Mouse (Mus musculus) bone marrow, adult 2 months (tissue): ENCODE measurements around the gene Abat. TPM values are rescaled to one million over a fixed set of nuclear protein-coding genes. Genes with fewer than 3 reads are reported as not detected.

Experiments
- H3K27ac ChIP-seq: fragments of 200-500 bp; 2 replicates; pipeline ENCODE4 v1.5.1; 2012; ENCODE audit warnings: low read depth, mild to moderate bottlenecking, control low read depth, inconsistent platforms, low read length; ENCODE audit not compliant: control insufficient read depth, poor library complexity, insufficient read depth
- H3K4me1 ChIP-seq: fragments of 200-500 bp; 2 replicates; pipeline ENCODE4 v1.6.1; 2011; ENCODE audit warnings: low read length; ENCODE audit not compliant: control insufficient read depth, insufficient read depth
- H3K4me3 ChIP-seq: fragments of 200-500 bp; replicated peaks from 2 replicates; pipeline ENCODE3; 2011; ENCODE audit warnings: mild to moderate bottlenecking, low read depth, low read length, control low read depth; ENCODE audit not compliant: control insufficient read depth
- CTCF ChIP-seq: fragments of 200-500 bp; IDR thresholded peaks from 2 replicates; pipeline ENCODE4 v1.5.1; 2011; ENCODE audit warnings: low read length, control low read depth; ENCODE audit not compliant: control insufficient read depth, insufficient read depth
- POLR2A ChIP-seq: fragments of 200-500 bp; IDR thresholded peaks from 2 replicates; pipeline ENCODE4 v1.6.1; 2011; ENCODE audit warnings: low read depth, mild to moderate bottlenecking, control low read depth, low read length, borderline replicate concordance; ENCODE audit not compliant: control insufficient read depth
- WGBS: fragments of 180-500 bp; shearing (Covaris S2); methylation state at CpG from one replicate; pipeline ENCODE4 v1.1.7; 2018; 5-methylcytosine and 5-hydroxymethylcytosine counted together
- polyA plus RNA-seq: library from polyadenylated mRNA; stranded (reverse); fragments of >200 nt; gene quantifications from 2 replicates; pipeline ENCODE4 v1.2.4, GENCODE M21; 2011; ENCODE audit warnings: low replicate concordance; ENCODE audit not compliant: missing spikeins, insufficient read depth, insufficient read length

The Abat gene
- polyA plus RNA-seq, 1 experiment = 0.97 TPM

DNA sequence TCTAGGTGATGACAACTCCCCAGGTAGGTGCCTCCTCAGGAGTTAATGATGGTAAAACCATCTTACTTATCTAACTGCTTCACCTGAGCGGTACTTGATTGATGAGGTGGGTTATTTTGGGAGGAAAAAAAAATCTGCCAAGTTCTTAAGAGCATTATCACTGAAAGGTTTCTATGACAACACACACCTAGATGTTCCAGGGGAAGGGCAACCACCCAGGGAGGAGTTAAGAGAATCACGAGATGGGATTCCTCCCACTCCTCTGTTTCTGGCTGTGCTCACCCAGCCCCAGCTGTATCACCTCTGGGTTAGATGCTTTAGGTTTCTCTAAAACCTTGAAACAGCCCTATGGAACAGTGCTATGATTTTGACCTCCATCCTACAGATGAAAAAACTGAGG is 16.3 kb upstream of the Abat start:
- WGBS = 68% methylated on average over 2 of the region's 2 CpGs
- H3K4me3 ChIP-seq = no peak overlapping the region
- TF ChIP-seq CTCF (no peak), POLR2A (no peak)
- H3K4me1 ChIP-seq = no peaks in the 10 kb centered on the region
- H3K27ac ChIP-seq = no peak overlapping the region

DNA sequence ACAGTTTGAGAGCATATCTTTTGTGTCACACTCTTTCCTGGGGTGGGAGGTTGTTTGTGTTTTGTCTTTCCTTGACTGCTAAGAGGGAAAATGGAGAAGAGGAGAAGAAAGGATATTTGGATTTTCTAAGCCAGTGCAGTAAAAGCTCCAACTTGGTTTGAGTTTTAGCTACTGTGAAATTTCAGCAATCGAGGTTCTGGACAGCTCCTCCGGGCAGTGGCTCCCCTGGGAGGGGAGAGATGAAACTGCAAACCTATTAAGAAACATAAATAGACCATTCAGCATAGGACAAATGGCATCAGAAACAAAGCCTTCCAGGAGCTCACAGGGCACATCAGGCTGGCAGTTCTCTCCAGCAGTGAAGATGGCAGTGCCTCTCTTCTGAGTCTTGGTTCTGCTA is 9.0 kb upstream of the Abat start:
- no peaks in the 10 kb centered on the region for H3K4me1 ChIP-seq
- H3K27ac ChIP-seq = no peak overlapping the region
- no peak for TF ChIP-seq POLR2A
- TF ChIP-seq CTCF = no peak
- no peak overlapping the region for H3K4me3 ChIP-seq
- 45% methylated on average over 2 of the region's 2 CpGs for WGBS

DNA sequence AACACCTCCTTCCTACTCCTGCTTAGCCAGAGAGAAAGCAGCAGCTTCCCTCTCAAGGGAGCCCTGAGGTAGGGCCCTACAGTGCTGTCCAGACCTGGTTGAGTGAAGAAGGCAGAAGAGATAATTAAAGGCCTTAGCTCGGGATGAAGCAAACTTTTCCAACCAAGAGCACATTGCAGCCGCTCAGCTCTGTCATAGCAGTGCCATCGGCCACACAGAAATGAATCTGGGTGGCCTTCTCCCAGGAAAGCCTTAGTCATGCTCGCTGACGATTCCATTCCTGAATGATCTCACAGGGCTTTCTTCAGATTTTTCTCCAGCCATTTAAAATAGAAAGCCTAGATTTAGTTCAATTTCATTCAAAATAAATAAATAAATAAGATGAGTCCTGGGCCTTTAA is 3.3 kb upstream of the Abat start:
- 68% methylated on average over 5 of the region's 5 CpGs for WGBS
- TF ChIP-seq CTCF = no peak
- TF ChIP-seq POLR2A = no peak
- Histone ChIP-seq H3K4me3 (no peak overlapping the region), H3K27ac (no peak overlapping the region), H3K4me1 (no peaks in the 10 kb centered on the region)

- H3K4me1 ChIP-seq = no peaks in the 10 kb centered on the region
- TF ChIP-seq CTCF (no peak), POLR2A (no peak)
- 7% methylated on average over 5 of the region's 5 CpGs for WGBS
- H3K4me3 ChIP-seq = no peak overlapping the region
- H3K27ac ChIP-seq = no peak overlapping the region
Observed at GRCm38 (mm10) chr16:8512830-8513229, 399 bp upstream of the Abat start.

GRCm38 (mm10) chr16:8514180-8514579 is 951 bp downstream of the Abat start:
- Histone ChIP-seq H3K4me3 (no peak overlapping the region), H3K4me1 (no peaks in the 10 kb centered on the region), H3K27ac (no peak overlapping the region)
- WGBS = 67% methylated on average over 4 of the region's 4 CpGs
- TF ChIP-seq CTCF (no peak), POLR2A (no peak)

- no peaks in the 10 kb centered on the region for H3K4me1 ChIP-seq
- H3K4me3 ChIP-seq = no peak overlapping the region
- 91% methylated on average over 5 of the region's 5 CpGs for WGBS
- H3K27ac ChIP-seq = no peak overlapping the region
- TF ChIP-seq POLR2A (no peak), CTCF (no peak)
Observed at GRCm38 (mm10) chr16:8520525-8520924, 7.3 kb downstream of the Abat start.

- H3K27ac ChIP-seq = no peak overlapping the region
- WGBS = 28% methylated on average over 4 of the region's 4 CpGs
Observed at GRCm38 (mm10) chr16:8521322-8521721, 8.1 kb downstream of the Abat start.

DNA sequence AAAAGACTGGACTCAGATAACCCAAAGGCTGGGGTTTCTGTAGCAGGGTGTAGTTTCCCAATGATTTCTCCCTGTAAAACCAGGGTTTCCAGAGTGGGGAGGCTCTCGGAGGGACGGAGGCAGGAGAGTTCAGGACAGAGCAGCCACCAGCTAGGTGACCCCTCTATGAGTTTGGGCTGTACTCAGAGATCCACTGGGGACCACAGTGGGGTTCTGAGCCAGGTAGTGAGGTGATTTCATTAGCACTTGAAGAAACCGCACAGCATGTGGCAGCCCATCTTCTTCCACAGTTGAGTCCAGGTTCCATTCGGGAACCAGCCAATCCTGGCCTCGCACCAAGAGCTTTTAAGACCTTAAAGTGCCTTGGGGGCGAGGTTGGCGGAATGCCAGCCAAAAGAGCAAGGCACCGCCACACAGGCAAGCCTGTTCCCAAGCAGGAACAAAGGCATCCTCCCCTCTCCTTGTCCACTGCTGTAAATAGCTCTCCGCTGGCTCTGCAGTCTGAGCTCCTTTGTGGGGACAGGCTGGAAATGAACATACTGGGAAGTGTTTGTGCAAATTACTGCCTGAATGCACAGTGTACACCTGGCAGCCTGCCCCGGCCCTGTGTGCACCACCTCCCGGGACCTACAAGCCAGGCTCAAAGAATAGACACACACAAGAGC is 10.4 kb downstream of the Abat start:
- Histone ChIP-seq H3K4me1 (no peaks in the 10 kb centered on the region), H3K27ac (no peak overlapping the region), H3K4me3 (no peak overlapping the region)
- TF ChIP-seq POLR2A (no peak), CTCF (no peak)
- WGBS = 59% methylated on average over 11 of the region's 11 CpGs

More at GRCm38 (mm10) chr16:8521322-8521721, 8.1 kb downstream of the Abat start:
- TF ChIP-seq CTCF = no peak
- TF ChIP-seq POLR2A = no peak
- H3K4me3 ChIP-seq = no peak overlapping the region
- no peaks in the 10 kb centered on the region for H3K4me1 ChIP-seq
